Mouse (Mus musculus) E14TG2a.4 (cell line): ENCODE measurements around the gene Cinp.
A peak's percentile ranks its signal among the peaks of the same experiment; 100 is the strongest.
"Not testable (repeated sequence)": the region's sequence is repeated elsewhere in the genome, so short reads cannot be mapped to it uniquely, and the experiment has no call there.

Experiments used
- H3K27me3 ChIP-seq: 2 replicates; pipeline ENCODE4 v1.6.1; 2014; ENCODE audit warnings: low read length, control low read depth; ENCODE audit not compliant: insufficient read depth
- H3K36me3 ChIP-seq: 2 replicates; pipeline ENCODE4 v1.6.1; 2014; ENCODE audit warnings: low read length, control low read depth; ENCODE audit not compliant: insufficient read depth
- H3K4me1 ChIP-seq: replicated peaks from 2 replicates; pipeline ENCODE4 v1.6.1; 2014; ENCODE audit warnings: low read depth, low read length, control low read depth
- H3K4me3 ChIP-seq: replicated peaks from 2 replicates; pipeline ENCODE4 v1.5.1; 2014; ENCODE audit warnings: mild to moderate bottlenecking, low read length
- H3K9me3 ChIP-seq: 2 replicates; pipeline ENCODE4 v1.6.1; 2014; ENCODE audit warnings: low read length, control low read depth
- CTCF ChIP-seq: conservative IDR thresholded peaks from 2 replicates; pipeline ENCODE4 v1.5.1; 2014; ENCODE audit warnings: low read length
- NANOG ChIP-seq: IDR thresholded peaks from 2 replicates; pipeline ENCODE4 v1.6.1; 2014; ENCODE audit warnings: borderline replicate concordance, low read length, mixed read lengths
- POU5F1 ChIP-seq: IDR thresholded peaks from 2 replicates; pipeline ENCODE4 v1.6.1; 2014; ENCODE audit warnings: low read length, borderline replicate concordance

Gene Cinp

DNA sequence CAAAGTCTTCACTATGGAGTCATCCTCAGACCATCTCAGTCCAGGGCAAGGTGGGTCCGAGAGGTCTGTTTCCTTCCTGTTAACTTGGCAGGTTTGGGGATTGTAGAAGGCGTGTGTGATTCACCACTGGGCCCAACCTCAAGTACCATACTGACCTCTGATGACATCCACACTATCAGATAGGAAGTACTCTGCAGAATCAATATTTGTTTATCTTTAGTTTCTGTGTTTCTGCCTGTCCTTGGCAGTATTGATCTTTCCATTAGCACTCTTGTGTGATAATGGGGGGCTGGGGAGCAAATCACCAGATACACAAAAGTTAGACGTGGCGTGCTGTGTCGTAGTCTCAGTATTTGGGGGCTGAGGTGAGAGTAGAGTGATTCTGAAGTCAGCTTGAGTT, 17.7 kb downstream of the Cinp start:
- no peak overlapping the region for H3K4me3 ChIP-seq
- peaks cover 95% of the 10 kb centered on the region for H3K36me3 ChIP-seq
- no peak for TF ChIP-seq NANOG
- peaks cover 3% of the 10 kb centered on the region for H3K4me1 ChIP-seq
- H3K9me3 ChIP-seq: no peaks in the 10 kb centered on the region
- H3K27me3 ChIP-seq: no peaks in the 10 kb centered on the region

- H3K36me3 ChIP-seq: peaks cover 91% of the 10 kb centered on the region
- H3K9me3 ChIP-seq: no peaks in the 10 kb centered on the region
- no peaks in the 10 kb centered on the region for H3K27me3 ChIP-seq
- H3K4me1 ChIP-seq: peaks cover 3% of the 10 kb centered on the region
- no peak overlapping the region for H3K4me3 ChIP-seq
- TF ChIP-seq NANOG (no peak), POU5F1 (no peak), CTCF (no peak)
These were observed 18.8 kb downstream of the Cinp start for GRCm38 (mm10) chr12:110870107-110870506.

DNA sequence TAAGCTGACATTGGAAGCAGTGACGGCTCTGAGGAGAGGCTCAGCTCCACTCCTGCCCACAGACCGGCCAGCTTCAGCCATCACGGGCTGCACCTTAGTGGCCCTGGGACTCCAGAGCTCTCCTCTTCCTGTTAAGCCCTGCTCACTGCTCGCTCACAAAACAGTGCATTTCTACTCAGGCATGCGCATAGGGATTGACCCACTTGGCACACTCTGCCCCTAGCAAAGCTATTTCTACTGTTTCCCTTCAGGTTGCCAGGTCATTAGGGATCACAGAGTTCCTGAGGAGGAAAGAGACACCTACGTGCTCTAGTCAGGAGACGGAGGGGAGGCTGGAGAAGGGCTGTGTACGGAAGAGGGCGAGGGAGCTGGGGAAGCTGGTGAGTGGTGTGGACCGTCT, 23.0 kb downstream of the Cinp start:
- H3K36me3 ChIP-seq: peaks cover 84% of the 10 kb centered on the region
- H3K4me3 ChIP-seq: no peak overlapping the region
- H3K9me3 ChIP-seq: no peaks in the 10 kb centered on the region
- peaks cover 24% of the 10 kb centered on the region for H3K4me1 ChIP-seq
- TF ChIP-seq CTCF (no peak), POU5F1 (no peak), NANOG (no peak)
- H3K27me3 ChIP-seq: no peaks in the 10 kb centered on the region

DNA sequence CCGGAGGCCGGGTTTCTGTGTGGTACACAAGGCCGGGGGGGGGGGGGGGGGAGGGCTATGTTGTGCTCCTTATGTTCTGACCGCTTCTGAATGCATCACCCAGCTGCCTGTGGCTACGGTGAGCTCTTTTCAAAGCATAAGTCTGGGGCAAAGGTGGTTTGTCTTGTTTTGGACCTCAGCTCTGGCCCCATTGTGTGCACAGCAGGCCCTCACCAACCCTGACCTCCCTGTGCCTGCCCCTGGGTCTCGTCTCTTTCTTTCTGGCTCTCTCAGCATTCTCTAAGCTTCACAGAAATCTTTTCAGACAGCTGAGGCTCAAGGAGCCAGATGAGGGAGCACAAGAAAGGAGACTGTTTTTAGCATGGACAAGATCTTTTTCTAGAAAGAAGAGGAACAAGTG, 23.4 kb downstream of the Cinp start:
- no peaks in the 10 kb centered on the region for H3K9me3 ChIP-seq
- peaks cover 80% of the 10 kb centered on the region for H3K36me3 ChIP-seq
- H3K27me3 ChIP-seq: no peaks in the 10 kb centered on the region
- TF ChIP-seq NANOG (no peak), POU5F1 (no peak), CTCF (no peak)
- peaks cover 25% of the 10 kb centered on the region for H3K4me1 ChIP-seq
- H3K4me3 ChIP-seq: no peak overlapping the region

DNA sequence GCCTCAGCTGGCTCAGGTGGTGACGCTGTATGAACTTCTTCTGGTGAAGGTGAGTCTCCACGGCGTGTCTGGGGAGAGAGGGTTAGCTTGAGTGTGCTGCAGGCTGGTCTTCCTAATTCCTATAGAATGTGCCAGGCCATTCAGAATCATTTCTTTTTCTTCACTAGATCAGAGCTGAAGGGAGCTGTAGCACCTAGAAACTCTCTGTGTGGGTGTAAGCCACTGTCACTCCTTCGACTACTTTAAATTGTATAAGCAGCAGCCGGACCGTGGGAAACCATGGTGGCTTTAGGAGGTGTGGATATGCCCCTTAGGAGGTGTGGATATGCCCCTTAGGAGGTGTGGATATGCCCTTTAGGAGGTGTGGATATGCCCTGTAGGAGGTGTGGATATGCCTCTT, 24.9 kb downstream of the Cinp start:
- H3K27me3 ChIP-seq: no peaks in the 10 kb centered on the region
- no peak for TF ChIP-seq POU5F1
- TF ChIP-seq NANOG: no peak
- TF ChIP-seq CTCF: no peak
- H3K36me3 ChIP-seq: peaks cover 74% of the 10 kb centered on the region
- H3K9me3 ChIP-seq: no peaks in the 10 kb centered on the region
- H3K4me1 ChIP-seq: peaks cover 40% of the 10 kb centered on the region
- H3K4me3 ChIP-seq: no peak overlapping the region

DNA sequence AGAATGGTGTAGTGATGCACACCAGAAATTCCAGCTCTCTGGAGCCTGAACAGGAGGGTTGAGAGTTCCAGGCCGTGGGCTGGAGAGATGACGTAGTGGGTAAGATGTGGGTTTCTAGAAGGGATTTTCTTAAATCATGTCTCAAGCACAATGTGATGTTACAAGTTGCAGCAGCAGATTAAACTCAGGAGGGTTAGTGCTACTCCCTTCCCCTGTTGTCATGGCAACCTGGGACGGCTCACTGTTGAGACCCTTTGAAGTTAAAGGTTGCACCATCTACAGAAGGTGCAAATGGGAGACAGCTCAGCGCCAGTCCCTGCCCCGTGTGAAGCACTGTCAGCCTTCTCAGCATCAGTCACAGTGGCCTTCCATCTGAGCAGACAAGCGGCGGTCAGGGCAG, 27.7 kb downstream of the Cinp start:
- peaks cover 60% of the 10 kb centered on the region for H3K4me1 ChIP-seq
- H3K36me3 ChIP-seq: peaks cover 53% of the 10 kb centered on the region
- H3K27me3 ChIP-seq: no peaks in the 10 kb centered on the region
- H3K4me3 ChIP-seq: peak overlapping the region; percentile 41
- H3K9me3 ChIP-seq: no peaks in the 10 kb centered on the region
- no peak for TF ChIP-seq NANOG
- TF ChIP-seq CTCF: no peak
- TF ChIP-seq POU5F1: no peak

DNA sequence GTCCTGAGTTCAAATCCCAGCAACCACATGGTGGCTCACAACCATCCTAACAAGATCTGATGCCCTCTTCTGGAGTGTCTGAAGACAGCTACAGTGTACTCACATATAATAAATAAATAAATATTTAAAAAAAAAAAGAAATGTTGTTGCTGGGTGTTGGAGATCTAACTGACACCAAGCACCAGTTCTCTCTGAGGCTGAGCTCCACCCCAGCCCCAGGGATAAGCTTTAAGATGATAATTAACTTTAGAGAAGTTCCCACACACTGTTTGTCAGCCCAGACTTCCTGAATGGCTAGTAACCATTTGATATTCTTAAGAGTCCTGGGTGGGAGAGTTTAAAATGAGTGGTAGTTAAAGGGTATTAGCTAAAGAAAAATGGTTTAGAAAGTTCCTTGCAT, 28.7 kb downstream of the Cinp start:
- Histone ChIP-seq H3K27me3 (no peaks in the 10 kb centered on the region), H3K4me1 (peaks cover 68% of the 10 kb centered on the region), H3K4me3 (peak overlapping the region; percentile 41; the same call in 1 of the 2 replicates), H3K36me3 (peaks cover 54% of the 10 kb centered on the region), H3K9me3 (no peaks in the 10 kb centered on the region)
- TF ChIP-seq CTCF (no peak), POU5F1 (no peak), NANOG (no peak)

- H3K4me3 ChIP-seq: peak overlapping the region; percentile 45
- peaks cover 83% of the 10 kb centered on the region for H3K4me1 ChIP-seq
- H3K27me3 ChIP-seq, H3K9me3 ChIP-seq: not testable (repeated sequence)
- peaks cover 44% of the 10 kb centered on the region for H3K36me3 ChIP-seq
These were observed 30.3 kb downstream of the Cinp start for GRCm38 (mm10) chr12:110858681-110859080.

DNA sequence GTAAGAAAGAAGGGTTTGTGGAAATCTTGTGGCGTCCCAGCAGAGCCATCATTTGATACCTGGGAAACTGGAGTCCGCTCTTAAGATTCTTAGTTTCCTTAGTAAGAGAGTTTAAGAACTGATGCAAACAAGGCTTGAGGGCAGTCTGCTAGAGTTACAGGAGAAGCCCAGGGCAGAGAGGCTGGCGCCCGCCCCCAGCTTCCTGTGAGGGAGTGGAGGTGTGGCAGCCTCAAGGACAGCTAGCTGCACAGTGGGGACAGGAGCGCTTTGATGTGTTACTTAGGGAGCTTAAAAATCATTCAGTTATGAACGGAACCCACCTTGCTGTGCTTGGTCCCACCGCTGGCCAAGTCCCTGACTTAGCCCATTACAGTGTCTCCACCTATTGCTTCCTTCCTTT, 31.7 kb downstream of the Cinp start:
- TF ChIP-seq CTCF (no peak), POU5F1 (no peak)
- Histone ChIP-seq H3K4me1 (peaks cover 86% of the 10 kb centered on the region), H3K9me3 (no peaks in the 10 kb centered on the region), H3K27me3 (no peaks in the 10 kb centered on the region), H3K4me3 (peak overlapping the region; percentile 20; the same call in 1 of the 2 replicates), H3K36me3 (peaks cover 41% of the 10 kb centered on the region)
